Mouse (Mus musculus) ES-Bruce4 (cell line): Measurements from ENCODE around the gene Shbg. TPM values are rescaled to one million over a fixed set of nuclear protein-coding genes. Genes with fewer than 3 reads are reported as not detected.

ENCODE experiments used
- H3K27ac ChIP-seq: 2 replicates; pipeline ENCODE4 v1.5.1; 2012; ENCODE audit warnings: low read length, inconsistent platforms; ENCODE audit not compliant: insufficient read depth
- H3K27me3 ChIP-seq: 2 replicates; pipeline ENCODE4 v1.6.1; 2012; ENCODE audit warnings: mild to moderate bottlenecking, low read length, inconsistent platforms; ENCODE audit not compliant: control insufficient read depth, poor library complexity, insufficient read depth, severe bottlenecking
- H3K36me3 ChIP-seq: 2 replicates; pipeline ENCODE4 v1.6.1; 2012; ENCODE audit warnings: inconsistent platforms, mild to moderate bottlenecking, low read length, moderate library complexity; ENCODE audit not compliant: control insufficient read depth, poor library complexity, insufficient read depth, severe bottlenecking
- H3K4me1 ChIP-seq: one replicate; pipeline ENCODE4 v1.8.1; 2011; ENCODE audit warnings: low read length; ENCODE audit not compliant: control insufficient read depth, insufficient read depth
- H3K4me3 ChIP-seq: 2 replicates; pipeline ENCODE4 v1.5.1; 2011; ENCODE audit warnings: low read depth, mild to moderate bottlenecking, low read length
- H3K9ac ChIP-seq: 2 replicates; pipeline ENCODE4 v1.6.1; 2012; ENCODE audit warnings: low read depth, mild to moderate bottlenecking, inconsistent platforms; ENCODE audit not compliant: poor library complexity, severe bottlenecking
- H3K9me3 ChIP-seq: replicated peaks from 2 replicates; pipeline ENCODE4 v1.6.1; 2012; ENCODE audit warnings: mild to moderate bottlenecking, low read length, inconsistent platforms; ENCODE audit not compliant: control insufficient read depth, poor library complexity, insufficient read depth, severe bottlenecking
- CTCF ChIP-seq: IDR thresholded peaks from one replicate; pipeline ENCODE4 v1.8.1; 2011; ENCODE audit warnings: low read depth, low read length
- EP300 ChIP-seq: IDR thresholded peaks from 2 replicates; pipeline ENCODE4 v1.6.1; 2011; ENCODE audit warnings: low read depth, low read length; ENCODE audit not compliant: insufficient read depth
- POLR2A ChIP-seq: IDR thresholded peaks from one replicate; pipeline ENCODE4 v1.8.1; 2011; ENCODE audit warnings: low read length; ENCODE audit not compliant: insufficient read depth
- polyA plus RNA-seq: library from polyadenylated mRNA; stranded (reverse); fragments of >200 nt; gene quantifications from 2 replicates; pipeline ENCODE4 v1.2.4, GENCODE M21; 2011; ENCODE audit warnings: low read depth; ENCODE audit not compliant: missing spikeins, insufficient read depth, insufficient read length

The Shbg gene
- polyA plus RNA-seq = not detected in 2 replicates

- Histone ChIP-seq H3K4me3 (no peak within 1 kb of the TSS), H3K27me3 (no peaks in the 10 kb centered on the region), H3K9ac (no peak within 1 kb of the TSS), H3K36me3 (no peaks in the 10 kb centered on the region), H3K9me3 (no peaks in the 10 kb centered on the region), H3K4me1 (peaks cover 3% of the 10 kb centered on the region), H3K27ac (no peak within 1 kb of the TSS)
- TF ChIP-seq EP300 = no peak
- no peak for TF ChIP-seq CTCF
- TF ChIP-seq POLR2A = no peak
Observed at GRCm38 (mm10) chr11:69617805-69618204, at the start of gene Shbg. Gene Shbg, minus strand, starts transcription at chr11:69617905.

GRCm38 (mm10) chr11:69666665-69667005, 48.9 kb upstream of the Shbg start:
- Histone ChIP-seq H3K4me3 (no peak overlapping the region), H3K27me3 (no peaks in the 10 kb centered on the region), H3K4me1 (no peaks in the 10 kb centered on the region), H3K36me3 (peaks cover 44% of the 10 kb centered on the region), H3K27ac (peak overlapping the region; percentile 62), H3K9ac (no peak overlapping the region), H3K9me3 (no peaks in the 10 kb centered on the region; the same call in 1 of the 2 replicates)
- no peak for TF ChIP-seq POLR2A
- no peak for TF ChIP-seq CTCF
- TF ChIP-seq EP300 = no peak

- H3K27ac ChIP-seq = peak within 1 kb of the TSS; percentile 62
- no peaks in the 10 kb centered on the region for H3K4me1 ChIP-seq
- H3K9ac ChIP-seq = no peak within 1 kb of the TSS
Observed at GRCm38 (mm10) chr11:69665961-69666664, 48.4 kb upstream of the Shbg start, which contains the start of gene Cd68. Gene Cd68, minus strand, starts transcription at chr11:69666153.

GRCm38 (mm10) chr11:69665457-69665960, 47.8 kb upstream of the Shbg start:
- Histone ChIP-seq H3K9ac (no peak overlapping the region), H3K36me3 (peaks cover 35% of the 10 kb centered on the region), H3K4me1 (no peaks in the 10 kb centered on the region), H3K4me3 (no peak overlapping the region), H3K27ac (peak overlapping the region; percentile 62), H3K9me3 (no peaks in the 10 kb centered on the region; the same call in 1 of the 2 replicates), H3K27me3 (no peaks in the 10 kb centered on the region)
- TF ChIP-seq CTCF (no peak), POLR2A (no peak), EP300 (no peak)

More at GRCm38 (mm10) chr11:69665961-69666664, 48.4 kb upstream of the Shbg start, which contains the start of gene Cd68:
- H3K4me3 ChIP-seq = no peak within 1 kb of the TSS
- TF ChIP-seq EP300 (no peak), CTCF (no peak), POLR2A (peak; percentile 7)
- peaks cover 40% of the 10 kb centered on the region for H3K36me3 ChIP-seq
- no peaks in the 10 kb centered on the region; the same call in 1 of the 2 replicates for H3K9me3 ChIP-seq
- H3K27me3 ChIP-seq = no peaks in the 10 kb centered on the region

GRCm38 (mm10) chr11:69664841-69665240, 47.1 kb upstream of the Shbg start:
- Histone ChIP-seq H3K4me3 (no peak overlapping the region), H3K36me3 (peaks cover 28% of the 10 kb centered on the region), H3K27me3 (no peaks in the 10 kb centered on the region), H3K9me3 (no peaks in the 10 kb centered on the region; the same call in 1 of the 2 replicates), H3K4me1 (no peaks in the 10 kb centered on the region), H3K27ac (no peak overlapping the region), H3K9ac (no peak overlapping the region)
- TF ChIP-seq POLR2A (no peak), CTCF (no peak), EP300 (no peak)

- H3K27me3 ChIP-seq = no peaks in the 10 kb centered on the region
- TF ChIP-seq CTCF (no peak), EP300 (no peak), POLR2A (no peak)
- H3K4me1 ChIP-seq = no peaks in the 10 kb centered on the region
- peaks cover 22% of the 10 kb centered on the region for H3K36me3 ChIP-seq
- H3K27ac ChIP-seq = peak overlapping the region; percentile 93
- no peak overlapping the region for H3K4me3 ChIP-seq
- no peak overlapping the region for H3K9ac ChIP-seq
- no peaks in the 10 kb centered on the region; the same call in 1 of the 2 replicates for H3K9me3 ChIP-seq
Observed at GRCm38 (mm10) chr11:69663795-69664194, 46.1 kb upstream of the Shbg start.
